Mouse (Mus musculus): ENCODE results near the gene Col15a1.

GRCm38 (mm10) chr4:47177101-47177500, 30.9 kb upstream of the Col15a1 start:
- TF ChIP-seq POLR2A (IDR thresholded peaks at IDR 0.05; ENCODE audit: borderline replicate concordance, extremely low read depth, insufficient read depth, insufficient read length, poor library complexity, severe bottlenecking) (no peak), CTCF (IDR thresholded peaks at IDR 0.05; ENCODE audit: borderline replicate concordance, extremely low read depth, insufficient read depth, insufficient read length) (no peak)
